Mouse (Mus musculus) liver, embryonic 14.5 days (tissue): ENCODE data around the gene Prdm12. TPM values are rescaled to one million over a fixed set of nuclear protein-coding genes. Genes with fewer than 3 reads are reported as not detected.
"Not testable (repeated sequence)": the region's sequence is repeated elsewhere in the genome, so short reads cannot be mapped to it uniquely, and the experiment has no call there.

ENCODE experiments used
- ATAC-seq: fragments of 200-750 bp; cut with Nextera tagmentation; 2 replicates; pipeline ENCODE4 v1.8.0; 2017; ENCODE audit warnings: moderate number of reproducible peaks, mild to moderate bottlenecking, moderate library complexity; ENCODE audit not compliant: insufficient read depth
- DNase-seq, 3 experiments: peaks; one replicate each; pipeline ENCODE4 v3.0.0-alpha.2; 2012 to 2013; ENCODE audit warnings: low read depth in 3 of 3, low spot score in 3 of 3
- H3K27ac ChIP-seq: fragments of 300-500 bp; sonication (generic); 2 replicates; pipeline ENCODE4 v1.5.1; 2014; ENCODE audit warnings: moderate library complexity, mild to moderate bottlenecking, control low read depth, inconsistent platforms
- H3K27me3 ChIP-seq: fragments of 300-500 bp; sonication (generic); 2 replicates; pipeline ENCODE4 v1.6.1; 2014; ENCODE audit warnings: mild to moderate bottlenecking, low read length, moderate library complexity; ENCODE audit not compliant: control insufficient read depth, insufficient read depth
- H3K36me3 ChIP-seq: fragments of 300-500 bp; sonication (generic); replicated peaks from 2 replicates; pipeline ENCODE4 v1.6.1; 2014; ENCODE audit warnings: low read depth; ENCODE audit not compliant: control insufficient read depth, insufficient read depth
- H3K4me1 ChIP-seq, 2 experiments: fragments of 200-500 bp in 1 of 2; fragments of 300-500 bp in 1 of 2; sonication (generic) in 1 of 2; replicated peaks; 2 replicates each; pipeline ENCODE4 v1.6.1; 2012 to 2014; ENCODE audit warnings: antibody characterized with exemption in 1 of 2, inconsistent platforms in 1 of 2, low read length in 1 of 2; ENCODE audit not compliant: control insufficient read depth in 2 of 2, insufficient read depth in 2 of 2
- H3K4me2 ChIP-seq: fragments of 300-500 bp; sonication (generic); 2 replicates; pipeline ENCODE4 v1.6.1; 2014; ENCODE audit warnings: low read depth, mild to moderate bottlenecking, control low read depth, moderate library complexity
- H3K4me3 ChIP-seq, 2 experiments: fragments of 200-500 bp in 1 of 2; fragments of 300-500 bp in 1 of 2; sonication (generic) in 1 of 2; 2 replicates each; pipeline ENCODE4 v1.5.1; 2012 to 2014; ENCODE audit warnings: low read depth in 2 of 2, low read length in 2 of 2, mild to moderate bottlenecking in 2 of 2, control low read depth in 1 of 2, inconsistent platforms in 1 of 2, moderate library complexity in 1 of 2; ENCODE audit not compliant: insufficient read depth in 1 of 2
- H3K9ac ChIP-seq: fragments of 300-500 bp; sonication (generic); replicated peaks from 2 replicates; pipeline ENCODE4 v1.6.1; 2014; ENCODE audit warnings: mild to moderate bottlenecking, control low read depth, moderate library complexity
- H3K9me3 ChIP-seq: fragments of 300-500 bp; sonication (generic); 2 replicates; pipeline ENCODE4 v1.6.1; 2016; ENCODE audit warnings: low read length, mixed read lengths; ENCODE audit not compliant: control insufficient read depth
- CTCF ChIP-seq: IDR thresholded peaks from 2 replicates; pipeline ENCODE4 v1.5.1; 2016; ENCODE audit warnings: antibody characterized with exemption, low read depth, control low read depth
- EP300 ChIP-seq: IDR thresholded peaks from 2 replicates; pipeline ENCODE4 v1.6.1; 2016; ENCODE audit warnings: antibody characterized with exemption, low read depth
- WGBS: fragments of 180-500 bp; shearing (Covaris S2); extraction: QIAGEN DNeasy Blood & Tissue Kit; methylation state at CpG from one replicate; pipeline ENCODE4 v1.1.7; 2014; ENCODE audit not compliant: insufficient replicate concordance; 5-methylcytosine and 5-hydroxymethylcytosine counted together
- polyA plus RNA-seq, 2 experiments: library from polyadenylated mRNA; depleted of rRNA in 1 of 2; stranded (reverse) in 1 of 2; unstranded in 1 of 2; fragments of >200 nt; fragmentation: Nextera tagmentation in 1 of 2; extraction: Ambion mirVana in 1 of 2; gene quantifications; 2 replicates each; pipeline versions ENCODE4 v1.2.1 to v1.2.3; 2012 to 2014

The Prdm12 gene
- polyA plus RNA-seq, 2 experiments, result not detected

DNA sequence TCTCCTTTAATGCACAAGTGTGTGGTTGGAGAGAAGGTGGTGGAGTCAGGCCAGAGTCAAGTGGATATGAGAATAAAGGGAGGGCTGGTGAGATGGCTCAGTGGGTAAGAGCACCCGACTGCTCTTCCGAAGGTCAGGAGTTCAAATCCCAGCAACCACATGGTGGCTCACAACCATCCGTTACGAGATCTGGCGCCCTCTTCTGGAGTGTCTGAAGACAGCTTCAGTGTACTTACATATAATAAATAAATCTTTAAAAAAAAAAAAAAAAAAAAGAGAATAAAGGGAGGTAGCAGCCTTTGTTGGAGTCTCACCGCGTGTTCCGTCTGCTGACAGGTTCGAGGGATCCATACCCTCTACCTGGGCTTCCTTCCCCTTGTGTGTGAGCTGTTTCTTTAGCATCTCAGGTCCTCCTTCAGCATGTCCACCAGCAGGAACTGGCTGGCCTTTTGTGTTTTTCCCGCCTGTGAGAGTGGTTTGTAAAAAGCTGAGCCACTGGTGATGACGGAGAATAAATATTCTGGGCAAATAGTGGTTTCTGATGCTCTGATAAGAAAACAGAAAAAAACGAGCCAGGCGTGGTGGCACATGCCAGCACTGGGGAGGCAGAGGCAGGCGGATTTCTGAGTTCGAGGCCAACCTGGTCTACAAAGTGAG, 41.3 kb downstream of the Prdm12 start:
- peaks cover 31% of the 10 kb centered on the region for H3K36me3 ChIP-seq
- WGBS, result 67% methylated on average over 15 of the region's 15 CpGs

DNA sequence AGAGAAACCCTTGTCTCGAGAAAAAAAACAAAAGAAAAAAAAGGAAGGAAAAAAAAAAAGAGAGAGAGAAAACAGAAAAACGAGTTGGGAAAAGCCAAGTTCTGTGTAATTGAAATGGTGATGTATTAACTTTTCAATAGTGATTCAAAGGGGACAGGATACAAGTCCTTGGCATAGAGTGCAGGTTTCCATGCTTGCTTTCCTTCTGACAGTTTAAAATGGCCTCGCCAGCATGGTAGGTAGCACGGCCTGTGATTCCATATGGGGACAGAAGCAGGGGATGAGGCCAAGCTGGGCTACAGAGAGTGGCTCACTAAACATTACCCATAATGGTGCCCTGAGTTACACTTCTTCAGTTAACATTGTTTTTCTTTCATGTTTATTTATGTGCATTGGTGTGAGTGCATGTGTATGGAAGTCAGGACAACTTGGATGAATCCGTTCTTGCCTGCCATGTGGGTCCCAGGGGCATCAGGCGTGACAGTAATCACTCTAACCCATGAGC, 41.9 kb downstream of the Prdm12 start:
- ATAC-seq (no peak), DNase-seq (no peak)
- Histone ChIP-seq H3K4me3 (no peak overlapping the region), H3K27ac (no peak overlapping the region), H3K9ac (no peak overlapping the region), H3K4me1 (no peaks in the 10 kb centered on the region), H3K9me3 (no peaks in the 10 kb centered on the region), H3K4me2 (no peak overlapping the region), H3K36me3 (peaks cover 25% of the 10 kb centered on the region), H3K27me3 (no peaks in the 10 kb centered on the region)
- no peak for TF ChIP-seq CTCF
- TF ChIP-seq EP300, result no peak
- 72% methylated on average over 6 of the region's 6 CpGs for WGBS

More for the DNA sequence above, 41.3 kb downstream of the Prdm12 start:
- H3K27ac ChIP-seq, H3K4me1 ChIP-seq, DNase-seq, H3K9me3 ChIP-seq, H3K9ac ChIP-seq, ATAC-seq, H3K4me2 ChIP-seq, H3K4me3 ChIP-seq, H3K27me3 ChIP-seq: not testable (repeated sequence)
- TF ChIP-seq CTCF, result peak; percentile 27; the same call in 1 of the 2 replicates

DNA sequence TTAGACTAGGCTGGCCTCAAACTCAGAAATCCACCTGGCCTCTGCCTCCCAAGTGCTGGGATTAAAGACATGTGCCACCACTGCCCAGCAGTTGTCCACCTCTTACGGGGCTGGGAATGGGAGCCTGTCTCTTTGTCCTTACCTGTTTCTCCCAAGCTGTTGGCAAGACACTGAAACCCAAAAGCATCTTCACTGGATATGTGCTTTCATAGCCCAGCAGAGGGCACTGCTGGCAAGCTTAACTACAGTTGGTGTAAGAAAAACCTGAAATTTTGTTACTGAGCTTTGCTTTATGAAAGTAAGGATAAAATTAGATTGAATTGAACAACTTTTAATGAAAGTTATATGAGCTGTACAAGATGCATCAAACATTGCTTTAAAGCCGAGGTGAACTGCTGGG, 43.8 kb downstream of the Prdm12 start:
- no peak overlapping the region for H3K27ac ChIP-seq
- WGBS, result 18% methylated on average over 2 of the region's 2 CpGs
- no peak overlapping the region for H3K4me2 ChIP-seq
- no peaks in the 10 kb centered on the region for H3K9me3 ChIP-seq
- H3K4me1 ChIP-seq, result peaks cover 3 to 7% of the 10 kb centered on the region in 2 experiments; a peak in 3 of 4 replicates
- no peak overlapping the region for H3K4me3 ChIP-seq
- no peaks in the 10 kb centered on the region for H3K27me3 ChIP-seq
- peaks cover 13% of the 10 kb centered on the region for H3K36me3 ChIP-seq
- TF ChIP-seq CTCF, result peak; percentile 75
- TF ChIP-seq EP300, result no peak
- DNase-seq (peak in 2 of 3 experiments; percentile 34 to 41), ATAC-seq (no peak)
- H3K9ac ChIP-seq, result no peak overlapping the region

DNA sequence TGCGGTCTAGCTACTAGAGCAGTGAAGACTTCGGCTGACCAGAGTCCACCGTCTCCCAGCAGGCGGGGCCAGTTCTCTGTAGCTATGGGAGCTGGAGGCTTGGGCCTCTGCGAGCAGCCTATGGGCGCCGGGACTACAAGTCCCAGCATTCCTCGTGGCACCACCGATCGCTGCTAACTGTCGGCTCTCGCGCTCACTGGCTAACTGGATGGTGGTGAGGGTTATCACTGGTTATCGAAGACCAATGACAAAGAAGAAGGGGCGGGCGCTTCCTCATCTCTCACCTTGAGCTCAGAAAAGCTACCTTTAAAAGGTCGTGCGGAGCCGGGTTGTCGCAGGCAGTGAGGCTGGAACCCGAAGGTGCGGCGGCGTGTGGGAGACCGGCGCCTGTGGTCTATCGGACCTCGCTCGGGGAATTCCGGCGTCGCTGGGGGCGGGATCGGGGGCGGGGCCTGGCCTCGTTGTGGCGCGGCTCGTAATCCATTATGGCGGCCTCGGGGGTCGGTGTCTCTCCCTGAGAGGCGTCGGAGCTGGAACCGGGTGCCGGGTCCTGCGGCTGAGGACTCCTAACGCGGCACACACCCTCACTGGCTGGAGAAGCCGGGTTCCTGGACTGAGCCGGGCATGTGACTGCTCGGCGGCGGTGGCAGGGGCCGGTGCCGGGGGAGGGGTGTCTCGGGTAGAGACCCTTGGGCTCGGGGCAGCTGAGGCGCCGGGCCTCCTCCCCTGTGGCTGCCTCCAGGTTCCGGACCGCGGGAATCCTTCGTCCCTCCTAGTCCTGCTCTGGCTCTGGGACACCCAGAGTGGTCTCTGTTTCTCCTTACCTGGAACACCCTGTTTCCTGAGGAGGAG, 48.5 kb downstream of the Prdm12 start, which contains the start of gene Abl1:
Gene Abl1, plus strand, starts transcription at position 303 of the 852 bp plus-strand sequence.
- Histone ChIP-seq H3K4me1 (peaks cover 10 to 21% of the 10 kb centered on the region in 2 experiments), H3K36me3 (no peaks in the 10 kb centered on the region), H3K27ac (peak within 1 kb of the TSS; percentile 72), H3K9ac (peak within 1 kb of the TSS; percentile 91), H3K9me3 (no peaks in the 10 kb centered on the region), H3K27me3 (no peaks in the 10 kb centered on the region), H3K4me3 (peak within 1 kb of the TSS; percentile 87 to 88), H3K4me2 (peak within 1 kb of the TSS; percentile 86)
- DNase-seq (peak; percentile 95 to 97 (median 96)), ATAC-seq (peak; percentile 100)
- WGBS, result under 1% methylated on average over 64 of the region's 64 CpGs
- TF ChIP-seq CTCF (peak; percentile 56), EP300 (no peak)

DNA sequence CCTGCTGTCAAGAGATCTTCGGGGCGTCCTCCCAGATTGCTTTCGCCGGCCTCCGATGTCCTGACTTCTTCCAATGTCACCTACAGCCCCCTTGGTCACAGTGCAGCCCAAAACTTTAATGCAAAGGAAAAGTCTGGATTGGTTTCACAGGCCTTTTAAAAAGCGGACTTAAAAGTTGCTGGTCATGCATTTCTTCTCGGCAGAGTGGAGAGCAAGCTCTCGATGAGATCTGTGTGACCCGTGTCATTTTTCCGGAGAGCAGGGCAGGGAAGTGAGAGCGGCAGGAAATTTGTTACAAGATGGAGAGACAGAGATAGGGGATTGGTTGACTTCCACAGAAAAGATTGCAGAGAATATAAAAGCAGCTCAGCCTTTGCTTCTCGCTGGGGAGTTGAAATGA, 49.2 kb downstream of the Prdm12 start:
- H3K36me3 ChIP-seq, result no peaks in the 10 kb centered on the region
- H3K4me2 ChIP-seq, result peak overlapping the region; percentile 86
- TF ChIP-seq CTCF, result no peak
- TF ChIP-seq EP300, result no peak
- no peaks in the 10 kb centered on the region for H3K9me3 ChIP-seq
- peak in 1 of 3 experiments; percentile 26 for DNase-seq
- H3K4me3 ChIP-seq, result peak overlapping the region; percentile 87 to 88
- H3K9ac ChIP-seq, result peak overlapping the region; percentile 91
- H3K27me3 ChIP-seq, result no peaks in the 10 kb centered on the region
- ATAC-seq, result no peak
- peaks cover 10 to 21% of the 10 kb centered on the region in 2 experiments for H3K4me1 ChIP-seq
- WGBS, result 0% methylated on average over 12 of the region's 12 CpGs
- peak overlapping the region; percentile 72 for H3K27ac ChIP-seq
